Mouse (Mus musculus) thymus, adult 18-20 months (tissue): ENCODE results near the gene Fth1.
"Not testable (repeated sequence)": the region's sequence is repeated elsewhere in the genome, so short reads cannot be mapped to it uniquely, and the experiment has no call there.

Experiments used
- DNase-seq, 2 experiments: peaks; one replicate each; pipeline ENCODE4 v3.0.0; 2022; ENCODE audit warnings: mixed read lengths in 2 of 2

The Fth1 gene

DNA sequence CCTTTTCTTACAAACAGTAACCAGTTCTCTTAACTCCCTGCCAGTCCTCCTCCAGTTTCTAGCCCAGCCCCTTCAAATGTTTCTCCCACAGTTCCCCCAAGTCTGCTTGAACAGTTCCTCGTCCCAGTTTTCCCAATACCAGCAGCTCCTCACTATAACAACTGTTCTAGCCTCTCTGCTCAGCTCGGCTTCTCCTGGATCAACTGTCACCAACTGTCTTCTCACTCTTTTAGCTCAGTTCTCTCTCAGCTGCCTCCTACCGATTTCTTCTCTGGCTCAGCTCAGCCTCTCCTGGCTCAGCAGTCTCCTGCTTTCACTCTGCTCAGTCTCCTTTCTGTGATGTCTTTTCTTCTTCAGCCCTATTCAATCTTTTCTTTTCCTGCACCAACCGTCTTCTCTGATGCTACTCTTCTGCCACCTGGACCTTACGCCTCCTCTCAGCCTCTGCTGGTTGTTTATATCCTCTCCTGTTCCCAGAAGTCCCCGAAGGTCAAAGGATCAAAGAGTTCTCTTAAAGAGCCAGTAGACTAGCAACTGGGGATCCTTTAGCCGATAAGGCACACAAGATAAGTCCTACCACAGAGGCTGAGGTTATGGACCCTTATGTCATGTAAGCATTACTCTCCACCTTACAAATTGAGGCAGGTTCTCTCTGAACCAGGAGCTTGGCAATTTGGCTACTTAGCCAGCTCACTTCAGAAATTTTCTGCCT lies 16.0 kb upstream of the Fth1 start:
- DNase-seq, result no peak

DNA sequence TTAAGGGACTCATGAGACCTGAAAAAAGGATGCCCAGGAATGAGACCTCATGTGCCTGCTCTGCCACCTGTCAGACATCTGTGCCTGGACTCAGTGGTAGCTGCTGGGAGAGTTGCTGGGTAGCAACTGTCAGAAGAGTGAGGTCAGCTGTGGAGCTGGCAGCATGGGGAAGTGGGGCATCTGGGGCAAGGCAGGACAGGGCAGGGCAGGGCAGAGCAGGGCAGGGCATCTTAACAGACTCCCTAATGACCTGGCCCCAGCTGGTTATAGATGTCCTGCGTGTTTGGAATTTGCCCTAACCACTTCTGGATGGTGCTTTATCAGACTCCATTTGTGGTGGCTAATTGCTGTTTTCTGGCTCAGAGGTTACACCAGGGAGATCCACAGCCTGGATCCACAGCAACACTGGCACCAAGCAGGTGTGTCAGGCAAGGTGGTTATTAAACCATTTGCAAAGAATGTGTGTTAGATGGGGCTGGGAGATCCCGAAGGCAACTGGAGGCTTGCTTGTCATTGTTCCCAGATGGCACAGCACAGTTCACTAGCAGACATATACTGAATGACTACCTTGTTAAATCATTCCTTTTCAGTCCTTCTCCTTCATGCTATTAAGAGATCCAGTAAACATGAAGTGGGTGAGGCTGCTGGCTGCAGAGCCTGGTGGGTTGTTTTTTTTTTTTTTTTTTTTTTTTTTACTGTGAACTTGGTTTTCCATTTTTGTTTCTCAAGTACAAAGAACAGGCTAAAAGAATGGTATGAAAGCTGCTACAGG lies 14.1 kb upstream of the Fth1 start:
- DNase-seq, result no peak

DNA sequence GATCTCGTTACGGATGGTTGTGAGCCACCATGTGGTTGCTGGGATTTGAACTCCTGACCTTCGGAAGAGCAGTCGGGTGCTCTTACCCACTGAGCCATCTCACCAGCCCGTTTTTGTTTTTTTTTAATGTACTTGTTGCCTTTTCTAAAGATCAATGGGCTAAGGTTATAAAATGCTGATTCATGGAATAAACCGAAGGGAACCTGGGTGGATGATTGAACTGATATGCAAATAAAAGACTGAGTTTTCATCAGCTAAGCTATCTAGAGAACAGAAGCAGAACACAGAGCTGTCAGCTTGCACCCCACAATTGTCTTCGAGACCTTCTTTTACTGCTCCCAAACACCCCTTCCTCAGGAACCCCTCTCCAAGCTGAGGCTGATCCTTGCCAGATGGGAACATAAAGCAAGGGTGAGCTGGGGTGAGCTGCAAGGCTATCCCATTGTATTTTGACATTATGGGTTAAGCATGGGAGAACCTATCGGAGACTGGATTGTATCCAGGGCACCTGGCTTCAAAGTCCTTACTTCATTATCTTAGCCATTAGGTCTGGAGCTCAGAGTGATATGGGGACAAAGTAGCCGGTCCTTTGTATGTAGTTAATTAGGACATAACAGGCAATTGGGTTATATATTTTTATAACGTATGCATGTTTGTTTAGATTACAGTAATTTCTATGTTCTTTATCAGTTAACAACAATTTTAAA lies 12.2 kb upstream of the Fth1 start:
- no peak for DNase-seq

DNA sequence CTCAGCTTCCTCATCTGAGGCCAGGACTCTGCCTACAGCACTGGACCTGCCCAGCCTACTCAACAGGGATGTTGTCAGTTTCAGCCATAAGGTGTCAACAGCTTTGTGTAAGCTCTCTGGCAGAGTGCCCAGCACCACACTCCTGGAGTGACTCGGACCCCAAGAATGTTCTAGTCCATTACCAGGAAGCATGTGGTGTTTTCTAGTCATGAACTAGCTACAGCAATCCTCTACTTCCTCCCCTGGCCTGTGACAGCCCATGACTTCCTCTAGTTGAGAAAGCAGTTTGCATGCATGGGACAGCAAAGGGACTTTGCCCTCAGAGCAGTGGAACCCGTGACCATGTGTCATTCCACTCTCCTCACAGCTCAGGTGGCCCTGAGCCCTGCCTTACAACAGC lies 5.5 kb upstream of the Fth1 start:
- DNase-seq, result not testable (repeated sequence)

DNA sequence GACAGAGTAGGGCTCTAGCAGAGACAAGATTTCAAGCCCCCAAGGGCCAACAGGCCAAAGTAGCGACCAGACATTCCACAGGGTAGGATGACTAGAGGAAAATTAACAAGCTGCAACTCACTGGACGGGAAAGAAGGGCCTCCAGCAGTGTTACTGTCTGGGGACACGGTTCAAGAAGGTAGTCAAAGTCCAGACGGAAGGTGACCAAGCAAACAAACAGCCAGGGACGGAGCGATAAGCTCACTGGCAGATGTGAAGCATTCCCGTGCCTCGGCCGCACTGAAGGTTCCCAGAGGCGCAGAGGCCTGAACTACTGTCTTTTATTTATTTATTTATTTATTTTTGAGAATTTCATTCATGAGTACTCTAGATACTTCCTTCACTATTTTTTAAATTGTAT lies 3.3 kb upstream of the Fth1 start:
- no peak for DNase-seq

DNA sequence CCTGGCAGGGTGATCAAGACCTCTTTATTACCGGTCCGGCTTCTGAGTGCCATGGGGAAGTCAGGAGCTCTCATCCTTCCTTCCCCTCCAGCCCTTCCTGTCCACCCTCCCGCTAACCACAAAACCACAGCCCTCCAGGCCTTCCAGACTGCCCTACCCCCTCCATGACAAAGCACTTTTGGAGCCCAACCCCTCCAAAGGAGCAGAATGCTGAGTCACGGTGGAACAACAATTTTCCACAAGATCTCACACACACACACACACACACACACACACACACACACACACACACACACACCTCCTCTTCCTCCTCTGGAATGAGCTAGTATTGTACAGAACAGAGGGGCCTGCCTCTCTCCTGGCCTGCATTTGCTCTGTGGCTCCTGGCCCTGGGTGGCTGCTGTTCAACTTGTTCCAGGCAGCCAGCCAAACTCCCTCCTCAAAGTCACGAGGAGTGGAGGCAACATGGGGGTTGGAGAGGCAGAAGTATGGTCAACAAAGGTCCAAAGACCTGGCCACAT lies 1.9 kb upstream of the Fth1 start:
- no peak for DNase-seq

DNA sequence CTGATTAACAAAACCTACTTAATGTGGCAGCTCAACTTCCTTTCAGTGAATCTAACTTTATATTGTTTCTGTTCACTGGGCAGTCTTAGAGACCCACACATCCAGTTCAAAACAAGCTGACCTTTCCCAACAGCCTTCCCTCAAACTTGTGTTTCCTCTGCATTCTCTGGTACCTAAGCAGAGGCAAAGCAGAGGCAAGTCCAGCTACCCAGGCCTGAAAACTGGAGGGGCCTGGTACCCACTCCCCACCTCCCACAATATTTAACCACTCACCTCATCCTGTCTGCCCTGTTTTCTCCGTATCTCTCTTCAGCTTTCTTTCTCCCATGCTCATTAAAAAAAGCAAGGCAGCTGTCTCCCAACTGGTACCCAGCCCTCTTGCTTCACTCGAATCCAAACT lies 1.2 kb upstream of the Fth1 start:
- no peak for DNase-seq

DNA sequence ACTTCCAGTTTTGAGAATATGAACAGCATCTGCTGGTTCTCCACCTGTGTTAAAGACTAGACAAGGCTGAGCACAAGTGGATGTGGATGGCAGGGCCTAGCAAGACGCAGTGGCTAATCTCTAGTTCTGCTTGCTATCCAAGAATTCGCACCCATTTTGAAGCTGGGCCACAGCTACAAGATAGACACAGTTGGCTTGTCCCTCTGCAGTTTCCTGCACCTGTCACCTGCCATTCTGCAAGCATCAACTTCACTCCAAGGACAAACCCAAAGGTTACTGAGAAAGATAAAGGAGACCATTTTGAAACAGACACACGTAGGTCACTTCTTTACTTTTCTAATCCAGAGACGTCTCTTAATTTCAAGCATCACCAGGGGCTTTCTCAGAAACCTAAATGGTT lies 1.2 kb downstream of the Fth1 start:
- DNase-seq, result no peak

DNA sequence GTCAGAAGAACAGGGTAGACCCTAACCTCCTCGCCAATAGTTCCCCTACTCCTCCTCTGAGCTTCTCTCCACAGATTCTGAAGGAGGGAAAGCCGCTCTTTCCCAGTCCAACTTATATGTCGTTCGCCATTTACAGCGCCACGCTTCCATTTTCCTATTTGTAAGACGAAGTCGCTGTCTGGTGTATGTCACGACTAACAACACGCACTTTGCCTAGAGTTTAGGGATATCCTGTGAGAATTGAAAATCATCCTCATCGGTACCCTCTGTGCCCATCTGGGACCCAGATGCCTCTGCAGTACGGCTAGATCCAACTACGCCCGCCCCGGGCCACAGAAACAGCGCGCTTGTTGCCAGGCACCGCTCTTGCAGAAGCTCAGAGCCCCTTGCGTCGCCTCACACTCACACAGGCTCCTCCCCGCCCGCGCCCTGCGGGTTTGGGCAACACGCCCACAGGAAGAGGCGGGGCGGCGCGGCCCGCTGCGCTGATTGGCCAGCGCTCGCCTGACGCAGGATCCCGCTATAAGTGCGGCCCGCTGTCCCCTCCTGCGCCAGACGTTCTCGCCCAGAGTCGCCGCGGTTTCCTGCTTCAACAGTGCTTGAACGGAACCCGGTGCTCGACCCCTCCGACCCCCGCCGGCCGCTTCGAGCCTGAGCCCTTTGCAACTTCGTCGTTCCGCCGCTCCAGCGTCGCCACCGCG lies 1.9 kb downstream of the Fth1 start:
- peak; percentile 93 to 95 for DNase-seq

DNA sequence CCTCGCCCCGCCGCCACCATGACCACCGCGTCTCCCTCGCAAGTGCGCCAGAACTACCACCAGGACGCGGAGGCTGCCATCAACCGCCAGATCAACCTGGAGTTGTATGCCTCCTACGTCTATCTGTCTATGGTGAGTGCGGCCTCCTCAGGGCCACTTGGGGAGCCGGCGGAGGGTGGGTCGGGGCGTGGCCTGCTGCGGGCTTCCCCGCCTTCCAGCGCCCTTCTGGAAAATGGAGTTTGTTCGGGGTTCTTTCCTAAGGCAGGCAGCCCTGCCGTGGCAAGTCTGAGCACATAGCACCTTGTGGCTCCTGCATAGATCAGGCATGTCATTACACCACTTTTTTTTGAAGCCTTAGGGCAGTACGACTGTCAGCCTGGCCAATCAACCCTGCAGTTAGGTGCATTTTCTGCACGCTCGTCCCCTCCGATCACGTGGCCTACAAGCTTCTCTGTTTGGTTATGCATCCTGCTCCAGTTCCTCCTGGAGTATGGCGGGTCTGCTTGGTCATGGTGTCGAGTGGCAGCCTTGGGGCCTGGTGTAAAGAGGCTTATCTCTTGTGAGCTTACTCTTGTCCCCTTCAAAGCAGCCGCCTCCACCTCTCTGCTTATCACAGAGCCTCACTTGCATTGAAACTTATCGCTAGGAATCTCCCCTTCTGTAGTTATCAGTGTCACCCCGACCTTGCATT lies 2.6 kb downstream of the Fth1 start:
- DNase-seq, result peak in 1 of 2 experiments; percentile 59

DNA sequence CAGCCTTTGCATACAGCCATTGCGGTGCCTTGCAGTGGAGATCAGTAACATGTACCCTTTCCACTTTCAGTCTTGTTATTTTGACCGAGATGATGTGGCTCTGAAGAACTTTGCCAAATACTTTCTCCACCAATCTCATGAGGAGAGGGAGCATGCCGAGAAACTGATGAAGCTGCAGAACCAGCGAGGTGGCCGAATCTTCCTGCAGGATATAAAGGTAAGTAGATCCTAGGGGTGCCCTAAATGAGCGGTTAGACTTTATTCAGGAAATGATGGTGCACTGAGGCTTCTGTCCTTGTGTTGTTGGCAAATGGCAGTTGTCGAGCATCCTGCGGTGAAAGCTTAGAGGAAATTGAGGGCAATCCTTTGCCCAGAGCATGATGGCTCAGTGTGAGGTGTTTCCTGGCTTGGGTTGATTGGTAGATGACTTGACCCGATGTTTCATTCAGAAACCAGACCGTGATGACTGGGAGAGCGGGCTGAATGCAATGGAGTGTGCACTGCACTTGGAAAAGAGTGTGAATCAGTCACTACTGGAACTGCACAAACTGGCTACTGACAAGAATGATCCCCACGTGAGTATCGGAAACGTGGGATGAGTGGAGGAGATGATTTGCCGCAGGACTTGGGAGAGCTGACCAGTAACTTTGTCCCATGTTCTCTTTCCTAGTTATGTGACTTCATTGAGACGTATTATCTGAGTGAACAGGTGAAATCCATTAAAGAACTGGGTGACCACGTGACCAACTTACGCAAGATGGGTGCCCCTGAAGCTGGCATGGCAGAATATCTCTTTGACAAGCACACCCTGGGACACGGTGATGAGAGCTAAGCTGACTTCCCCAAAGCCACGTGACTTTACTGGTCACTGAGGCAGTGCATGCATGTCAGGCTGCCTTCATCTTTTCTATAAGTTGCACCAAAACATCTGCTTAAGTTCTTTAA lies 4.0 kb downstream of the Fth1 start:
- DNase-seq, result no peak

DNA sequence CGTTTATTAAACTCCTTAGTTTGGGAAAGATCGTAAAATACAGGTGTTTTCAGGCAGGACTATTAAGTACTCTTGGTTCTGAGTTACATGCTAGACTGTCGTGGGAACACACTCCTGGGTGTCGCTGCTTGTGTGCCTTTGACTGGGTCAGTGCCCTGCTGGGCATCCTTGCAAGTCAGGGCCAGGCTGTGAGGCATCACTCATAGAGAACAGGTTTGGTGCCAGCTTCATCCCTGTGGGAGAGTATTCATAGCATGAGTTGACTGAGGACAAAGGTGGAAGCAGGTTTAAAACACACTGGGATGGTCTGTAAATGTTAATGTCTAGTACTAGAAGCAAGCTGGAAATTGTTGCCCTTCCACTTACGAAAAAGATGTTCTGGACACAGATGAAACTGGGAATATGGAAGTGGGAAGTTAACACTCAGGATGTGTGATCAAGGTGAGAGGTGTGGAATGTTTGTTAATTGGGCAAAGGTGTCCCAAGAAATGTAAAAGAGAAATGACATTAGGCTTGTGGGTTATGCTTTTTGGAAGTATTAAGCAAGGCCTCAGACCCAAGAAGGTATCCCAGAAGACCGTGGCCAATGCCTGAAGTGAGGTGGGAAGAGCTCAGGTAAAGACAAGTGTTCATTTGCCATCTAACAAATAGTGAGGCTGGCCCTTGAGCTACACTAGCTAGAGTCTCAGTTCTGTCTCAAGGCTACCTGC lies 4.9 kb downstream of the Fth1 start:
- no peak for DNase-seq

DNA sequence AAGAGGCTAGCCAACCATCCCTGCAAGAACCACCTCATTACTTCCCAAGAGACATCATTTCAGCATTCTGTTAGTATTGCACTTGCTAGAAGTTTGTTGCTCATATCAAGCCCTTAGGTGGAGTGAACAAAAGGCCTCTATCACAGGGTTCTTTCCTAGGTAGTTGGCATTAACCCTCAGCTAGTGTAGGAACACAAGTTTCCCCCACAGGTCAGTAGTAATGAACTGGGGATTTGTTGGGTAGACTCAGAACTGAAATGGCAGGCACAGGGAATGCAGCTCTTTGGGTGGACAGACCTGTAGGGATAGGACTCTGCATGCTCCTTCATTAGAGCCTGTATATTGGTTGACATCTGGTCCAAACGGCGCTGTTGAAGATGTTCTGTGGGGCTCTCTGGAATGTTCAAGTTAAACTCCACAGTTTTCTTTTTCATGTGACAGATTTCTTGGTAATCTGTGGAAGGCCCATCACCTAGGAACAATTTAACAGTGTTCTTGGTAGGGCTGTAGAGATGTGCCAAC lies 5.6 kb downstream of the Fth1 start:
- DNase-seq, result no peak

DNA sequence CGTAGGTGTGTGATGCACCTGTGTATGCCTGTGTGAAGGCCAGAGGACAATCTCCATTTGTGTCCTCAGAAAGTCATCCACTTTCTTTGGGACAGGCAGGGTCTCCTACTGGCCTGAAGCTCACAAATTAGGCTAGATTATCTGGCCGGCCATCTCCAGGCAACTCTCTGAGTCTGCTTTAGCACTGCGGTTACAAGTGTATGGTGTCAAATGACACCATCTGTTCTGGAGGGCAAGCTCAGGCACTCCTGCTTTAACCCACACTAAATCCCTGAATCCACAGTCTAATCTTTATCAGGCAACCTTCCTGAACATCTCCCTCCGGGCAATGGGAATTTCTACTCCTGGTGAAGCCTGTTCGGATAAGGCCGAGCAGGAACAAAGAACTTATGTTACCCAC lies 6.8 kb downstream of the Fth1 start:
- DNase-seq, result no peak

DNA sequence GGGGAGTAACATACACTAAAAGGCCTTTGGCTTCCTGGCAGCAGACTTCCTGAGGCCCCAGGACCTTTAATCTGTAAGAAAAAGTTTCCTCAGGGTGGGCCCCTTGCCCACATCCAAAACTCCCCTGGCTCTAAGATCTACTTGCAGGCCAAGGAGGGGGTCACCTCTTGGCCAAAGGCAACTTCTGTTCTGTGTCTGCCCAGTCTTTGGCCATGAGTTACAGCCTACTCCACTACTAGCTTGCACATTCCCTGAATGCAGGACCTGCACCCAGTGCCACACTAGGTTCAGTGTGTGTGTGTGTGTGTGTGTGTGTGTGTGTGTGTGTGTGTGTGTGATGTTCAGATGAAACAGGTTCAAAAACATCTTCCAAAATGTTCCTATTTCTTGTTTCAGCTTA lies 7.2 kb downstream of the Fth1 start:
- no peak for DNase-seq

DNA sequence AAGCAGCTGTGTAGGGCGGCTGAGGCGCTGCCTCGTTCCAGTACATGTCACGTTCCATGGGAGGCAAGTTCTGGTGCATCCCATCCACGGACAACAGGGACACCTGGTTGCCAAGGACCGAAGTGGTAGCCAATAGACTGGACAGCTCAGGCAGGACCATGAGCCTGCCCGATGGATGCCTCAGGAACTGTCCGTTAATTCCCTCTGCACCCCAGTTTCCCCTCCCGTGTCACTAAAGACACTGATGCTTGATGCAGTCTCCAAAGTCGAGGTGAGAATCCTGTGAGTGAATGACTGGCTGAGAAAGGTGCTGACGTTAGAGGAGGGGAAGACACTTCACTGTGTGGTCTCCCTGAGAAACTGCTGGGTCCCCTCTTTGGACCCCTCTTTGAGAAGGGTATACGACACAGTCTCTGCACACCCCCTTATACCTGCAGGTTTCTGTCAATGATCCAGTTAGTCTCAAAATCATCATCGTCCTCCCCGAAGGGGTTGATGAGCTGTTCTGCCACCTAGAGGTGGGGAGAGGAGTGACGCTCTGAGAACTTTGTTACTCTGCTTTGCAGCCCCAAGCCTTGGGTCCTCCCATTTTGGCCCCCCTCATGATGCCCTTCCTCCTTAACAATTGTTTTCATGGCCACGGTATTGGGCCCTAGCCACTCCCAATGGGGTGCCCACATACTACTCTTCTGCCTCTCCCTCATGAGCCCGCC lies 8.9 kb downstream of the Fth1 start:
- no peak for DNase-seq

DNA sequence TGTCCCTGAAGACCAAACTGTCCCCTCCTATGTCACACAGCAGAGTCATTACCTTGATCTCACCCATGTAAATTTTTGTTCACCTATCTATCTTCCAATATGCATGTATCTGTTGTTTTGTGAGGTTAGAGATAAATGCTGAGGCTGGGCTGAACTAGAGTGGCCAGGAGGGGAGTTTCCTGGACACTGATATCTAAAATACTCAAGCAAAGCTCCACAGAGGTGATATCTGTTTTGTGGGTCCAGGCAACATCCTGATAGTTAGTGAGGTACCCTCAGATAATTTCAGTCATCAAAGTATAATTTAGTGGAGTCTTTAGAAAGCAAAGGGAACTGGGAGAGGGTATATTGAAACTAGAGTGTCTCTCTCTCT lies 9.5 kb downstream of the Fth1 start:
- DNase-seq, result no peak

DNA sequence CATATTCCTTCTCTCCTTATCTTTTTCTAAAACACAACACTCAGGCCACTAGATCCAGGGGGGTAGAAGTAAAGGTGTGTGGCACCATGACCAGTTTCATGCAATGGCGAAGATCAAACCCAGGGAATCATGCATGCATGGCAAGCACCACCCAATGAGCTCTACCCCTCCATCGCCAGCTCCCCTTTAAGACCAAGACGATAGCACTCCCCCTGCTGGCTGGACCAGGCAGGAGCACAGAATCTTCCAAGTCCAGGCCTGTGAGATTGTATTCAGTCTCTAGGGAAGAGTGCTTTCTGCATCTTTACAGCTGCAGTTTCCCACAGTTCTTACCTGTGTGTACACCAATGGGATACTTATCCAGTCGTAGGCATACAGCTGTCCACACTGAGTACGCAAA lies 10.9 kb downstream of the Fth1 start:
- peak; percentile 60 for DNase-seq
